Mouse (Mus musculus): ENCODE measurements around the gene Myrip. TPM values are rescaled to one million over a fixed set of nuclear protein-coding genes. Genes with fewer than 3 reads are reported as not detected.
"Not testable (repeated sequence)": the region's sequence is repeated elsewhere in the genome, so short reads cannot be mapped to it uniquely, and the experiment has no call there.

Gene Myrip
- 1.8 and 2.9 TPM in 2 replicates for polyA plus RNA-seq (2016; fragmentation: Nextera tagmentation; extraction: Ambion mirVana)

GRCm38 (mm10) chr9:120301213-120301612, at the start of gene Myrip:
Gene Myrip (plus strand): TSS chr9:120301513.
- WGBS = 82% methylated on average over 1 of the region's 1 CpGs
- not testable (repeated sequence) for ATAC-seq (ENCODE audit: low FRiP score)

GRCm38 (mm10) chr9:120259805-120260204, 41.5 kb upstream of the Myrip start:
- H3K4me1 ChIP-seq = peaks cover 7% of the 10 kb centered on the region
- no peak overlapping the region for H3K27ac ChIP-seq
- H3K4me3 ChIP-seq = no peak overlapping the region
- no peak overlapping the region for H3K9ac ChIP-seq
- ATAC-seq (ENCODE audit: low FRiP score) = no peak
- H3K9me3 ChIP-seq (replicated peaks) = no peaks in the 10 kb centered on the region
- H3K27me3 ChIP-seq = no peaks in the 10 kb centered on the region
- WGBS = 69% methylated on average over 8 of the region's 8 CpGs
- no peak overlapping the region for H3K4me2 ChIP-seq (replicated peaks)
- no peaks in the 10 kb centered on the region for H3K36me3 ChIP-seq

More at GRCm38 (mm10) chr9:120301213-120301612, at the start of gene Myrip:
- Histone ChIP-seq H3K27me3 (peaks cover 45% of the 10 kb centered on the region), H3K4me1 (peaks cover 13% of the 10 kb centered on the region)
- not testable (repeated sequence) for H3K27ac ChIP-seq; H3K4me2 ChIP-seq (replicated peaks); H3K4me3 ChIP-seq; H3K9ac ChIP-seq; H3K9me3 ChIP-seq (replicated peaks); H3K36me3 ChIP-seq

GRCm38 (mm10) chr9:120263994-120264393, 37.3 kb upstream of the Myrip start:
- Histone ChIP-seq H3K9me3 (replicated peaks) (no peaks in the 10 kb centered on the region), H3K4me2 (replicated peaks) (no peak overlapping the region), H3K27ac (no peak overlapping the region), H3K27me3 (no peaks in the 10 kb centered on the region), H3K4me3 (no peak overlapping the region), H3K36me3 (no peaks in the 10 kb centered on the region), H3K4me1 (peaks cover 7% of the 10 kb centered on the region), H3K9ac (no peak overlapping the region)
- WGBS = 65% methylated on average over 5 of the region's 5 CpGs
- ATAC-seq (ENCODE audit: low FRiP score) = no peak

GRCm38 (mm10) chr9:120273083-120273482, 28.2 kb upstream of the Myrip start:
- Histone ChIP-seq H3K36me3 (no peaks in the 10 kb centered on the region), H3K9ac (no peak overlapping the region), H3K4me2 (replicated peaks) (no peak overlapping the region), H3K27me3 (no peaks in the 10 kb centered on the region), H3K4me3 (no peak overlapping the region), H3K9me3 (replicated peaks) (no peaks in the 10 kb centered on the region), H3K27ac (no peak overlapping the region), H3K4me1 (no peaks in the 10 kb centered on the region)
- ATAC-seq (ENCODE audit: low FRiP score) = no peak
- 80% methylated on average over 8 of the region's 8 CpGs for WGBS

GRCm38 (mm10) chr9:120275226-120275625, 26.1 kb upstream of the Myrip start:
- WGBS = 78% methylated on average over 7 of the region's 7 CpGs
- Histone ChIP-seq H3K27me3 (no peaks in the 10 kb centered on the region), H3K36me3 (no peaks in the 10 kb centered on the region), H3K9ac (no peak overlapping the region), H3K4me3 (no peak overlapping the region), H3K27ac (no peak overlapping the region), H3K9me3 (replicated peaks) (no peaks in the 10 kb centered on the region), H3K4me2 (replicated peaks) (no peak overlapping the region), H3K4me1 (no peaks in the 10 kb centered on the region)
- no peak for ATAC-seq (ENCODE audit: low FRiP score)

- Histone ChIP-seq H3K9ac (no peak overlapping the region), H3K36me3 (no peaks in the 10 kb centered on the region), H3K4me2 (replicated peaks) (no peak overlapping the region), H3K9me3 (replicated peaks) (no peaks in the 10 kb centered on the region), H3K27me3 (no peaks in the 10 kb centered on the region), H3K4me3 (no peak overlapping the region), H3K27ac (no peak overlapping the region), H3K4me1 (no peaks in the 10 kb centered on the region)
- no peak for ATAC-seq (ENCODE audit: low FRiP score)
- WGBS = 91% methylated on average over 12 of the region's 12 CpGs
These were observed 20.2 kb upstream of the Myrip start for GRCm38 (mm10) chr9:120281147-120281546.

GRCm38 (mm10) chr9:120282461-120283047, 18.8 kb upstream of the Myrip start:
- 84% methylated on average over 9 of the region's 9 CpGs for WGBS
- Histone ChIP-seq H3K4me2 (replicated peaks) (no peak overlapping the region), H3K4me1 (no peaks in the 10 kb centered on the region), H3K9ac (no peak overlapping the region), H3K36me3 (no peaks in the 10 kb centered on the region), H3K27me3 (no peaks in the 10 kb centered on the region), H3K4me3 (no peak overlapping the region), H3K9me3 (replicated peaks) (no peaks in the 10 kb centered on the region), H3K27ac (no peak overlapping the region)
- no peak for ATAC-seq (ENCODE audit: low FRiP score)

GRCm38 (mm10) chr9:120283556-120283955, 17.8 kb upstream of the Myrip start:
- ATAC-seq (ENCODE audit: low FRiP score) = no peak
- WGBS = 91% methylated on average over 12 of the region's 12 CpGs
- H3K4me2 ChIP-seq (replicated peaks) = no peak overlapping the region

GRCm38 (mm10) chr9:120288011-120288410, 13.3 kb upstream of the Myrip start:
- H3K4me2 ChIP-seq (replicated peaks) = no peak overlapping the region
- H3K4me1 ChIP-seq = no peaks in the 10 kb centered on the region
- H3K4me3 ChIP-seq = no peak overlapping the region
- no peaks in the 10 kb centered on the region for H3K27me3 ChIP-seq
- H3K27ac ChIP-seq = no peak overlapping the region
- ATAC-seq (ENCODE audit: low FRiP score) = no peak
- WGBS = 61% methylated on average over 3 of the region's 3 CpGs
- no peaks in the 10 kb centered on the region for H3K9me3 ChIP-seq (replicated peaks)
- H3K9ac ChIP-seq = no peak overlapping the region
- no peaks in the 10 kb centered on the region for H3K36me3 ChIP-seq

More at GRCm38 (mm10) chr9:120283556-120283955, 17.8 kb upstream of the Myrip start:
- no peak overlapping the region for H3K27ac ChIP-seq
- no peaks in the 10 kb centered on the region for H3K9me3 ChIP-seq (replicated peaks)
- H3K4me3 ChIP-seq = no peak overlapping the region
- H3K27me3 ChIP-seq = no peaks in the 10 kb centered on the region
- no peaks in the 10 kb centered on the region for H3K4me1 ChIP-seq
- H3K9ac ChIP-seq = no peak overlapping the region
- H3K36me3 ChIP-seq = no peaks in the 10 kb centered on the region

- WGBS = 90% methylated on average over 2 of the region's 2 CpGs
- no peak overlapping the region for H3K9ac ChIP-seq
- no peak overlapping the region for H3K4me2 ChIP-seq (replicated peaks)
- H3K27me3 ChIP-seq = no peaks in the 10 kb centered on the region
- H3K9me3 ChIP-seq (replicated peaks) = no peaks in the 10 kb centered on the region
- ATAC-seq (ENCODE audit: low FRiP score) = no peak
- no peak overlapping the region for H3K27ac ChIP-seq
- no peaks in the 10 kb centered on the region for H3K36me3 ChIP-seq
- no peak overlapping the region for H3K4me3 ChIP-seq
- H3K4me1 ChIP-seq = no peaks in the 10 kb centered on the region; the same call in 1 of the 2 replicates
These were observed 10.9 kb upstream of the Myrip start for GRCm38 (mm10) chr9:120290375-120290774.

GRCm38 (mm10) chr9:120292488-120292887, 8.8 kb upstream of the Myrip start:
- 73% methylated on average over 5 of the region's 5 CpGs for WGBS
- H3K4me1 ChIP-seq = no peaks in the 10 kb centered on the region; the same call in 1 of the 2 replicates
- no peak for ATAC-seq (ENCODE audit: low FRiP score)
- H3K4me3 ChIP-seq = no peak overlapping the region
- no peaks in the 10 kb centered on the region for H3K9me3 ChIP-seq (replicated peaks)
- H3K27ac ChIP-seq = no peak overlapping the region
- H3K27me3 ChIP-seq = no peaks in the 10 kb centered on the region
- H3K9ac ChIP-seq = no peak overlapping the region
- H3K36me3 ChIP-seq = no peaks in the 10 kb centered on the region
- no peak overlapping the region for H3K4me2 ChIP-seq (replicated peaks)

GRCm38 (mm10) chr9:120295527-120295926, 5.8 kb upstream of the Myrip start:
- Histone ChIP-seq H3K9ac (no peak overlapping the region), H3K36me3 (no peaks in the 10 kb centered on the region), H3K4me2 (replicated peaks) (no peak overlapping the region), H3K27ac (no peak overlapping the region), H3K27me3 (no peaks in the 10 kb centered on the region), H3K4me3 (no peak overlapping the region), H3K4me1 (no peaks in the 10 kb centered on the region; the same call in 1 of the 2 replicates), H3K9me3 (replicated peaks) (no peaks in the 10 kb centered on the region)
- no peak for ATAC-seq (ENCODE audit: low FRiP score)
- 82% methylated on average over 5 of the region's 5 CpGs for WGBS

GRCm38 (mm10) chr9:120296938-120297337, 4.4 kb upstream of the Myrip start:
- Histone ChIP-seq H3K36me3 (no peaks in the 10 kb centered on the region), H3K27ac (no peak overlapping the region), H3K9me3 (replicated peaks) (peaks cover 3% of the 10 kb centered on the region; the same call in 1 of the 2 replicates), H3K27me3 (peaks cover 4% of the 10 kb centered on the region; the same call in 1 of the 2 replicates), H3K9ac (no peak overlapping the region), H3K4me1 (no peaks in the 10 kb centered on the region; the same call in 1 of the 2 replicates), H3K4me3 (no peak overlapping the region), H3K4me2 (replicated peaks) (no peak overlapping the region)
- no peak for ATAC-seq (ENCODE audit: low FRiP score)
- 91% methylated on average over 1 of the region's 1 CpGs for WGBS
